ENCODE assay signal across 8 mouse cellular contexts in the genomic region with DNA sequence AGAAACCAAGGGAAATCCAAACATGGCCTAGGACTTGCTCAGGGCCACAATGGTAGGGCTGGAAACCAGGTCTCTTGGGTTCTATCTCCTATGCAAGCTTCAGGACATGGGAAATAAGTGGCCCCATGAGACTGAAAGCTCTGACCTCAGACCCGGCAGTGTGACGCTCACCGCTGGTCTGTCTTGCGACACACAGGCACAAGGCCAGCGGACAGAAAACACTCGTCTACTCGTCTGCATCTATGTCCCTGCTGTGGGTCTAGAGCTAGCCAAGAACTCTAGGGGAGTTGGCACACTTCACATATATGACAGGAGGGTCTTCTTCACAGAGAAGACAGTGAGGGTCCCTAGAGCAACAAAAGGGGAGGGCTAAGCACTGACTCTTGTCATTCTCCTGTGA. TPM values are rescaled to one million over a fixed set of nuclear protein-coding genes. Genes with fewer than 3 reads are reported as not detected.
A peak's percentile ranks its signal among the peaks of the same experiment; 100 is the strongest.
DNase-seq lines count a peak whose midpoint lies in the region; ATAC-seq and TF ChIP-seq lines count a peak whose summit lies in the region.

No protein-coding gene starts in this region.

- WGBS in liver, embryonic 11.5 days = 52% methylated on average over 7 of the region's 7 CpGs
- WGBS in heart, embryonic 10.5 days = 47% methylated on average over 7 of the region's 7 CpGs
- 16% methylated on average over 7 of the region's 7 CpGs for WGBS in liver, adult 2 months
- WGBS in midbrain, embryonic 16.5 days = 26% methylated on average over 7 of the region's 7 CpGs

- no peak for ATAC-seq in liver, embryonic 11.5 days (replicated peaks; ENCODE audit: low FRiP score)
- no peak for ATAC-seq in midbrain, embryonic 16.5 days

- H3K27me3 ChIP-seq in liver, embryonic 11.5 days (replicated peaks; ENCODE audit: control insufficient read depth, insufficient read depth, low read length) = no peaks in the 10 kb centered on the region
- H3K27me3 ChIP-seq in heart, embryonic 10.5 days (ENCODE audit: insufficient read depth, poor library complexity, severe bottlenecking) = no peaks in the 10 kb centered on the region
- no peaks in the 10 kb centered on the region for H3K27me3 ChIP-seq in liver, adult 2 months (ENCODE audit: control insufficient read depth, insufficient read depth, low read length)
- H3K27me3 ChIP-seq in midbrain, embryonic 16.5 days (ENCODE audit: control insufficient read depth, insufficient read depth, low read depth, low read length) = no peaks in the 10 kb centered on the region

- H3K4me3 ChIP-seq in liver, embryonic 11.5 days (ENCODE audit: low read depth, low read length) = no peak overlapping the region
- H3K4me3 ChIP-seq in heart, embryonic 10.5 days = 0 out of 2 replicates have a peak overlapping the region, but pooled peaks have one; percentile 1
- H3K4me3 ChIP-seq in liver, adult 2 months (ENCODE audit: insufficient read depth, low read depth, low read length) = no peak overlapping the region
- no peak overlapping the region for H3K4me3 ChIP-seq in midbrain, embryonic 16.5 days (ENCODE audit: low read depth, low read length)

- DNase-seq in liver = peak; percentile 41
- DNase-seq in liver, embryonic 11.5 days (ENCODE audit: low spot score) = no peak
- DNase-seq in heart, embryonic 10.5 days (ENCODE audit: low spot score) = no peak
- DNase-seq in liver, adult 2 months (ENCODE audit: extremely low read depth, low read depth, low spot score) = peak; percentile 86
- no peak for DNase-seq in spleen, postnatal 14 days (ENCODE audit: low spot score in 2 of 2)
- DNase-seq in right cerebral cortex, postnatal 36 days (ENCODE audit: low spot score in 2 of 2) = no peak
- no peak for DNase-seq in left cerebral cortex, postnatal 36 days (ENCODE audit: low spot score in 2 of 2)

- H3K4me2 ChIP-seq in liver, embryonic 11.5 days = no peak overlapping the region
- H3K4me2 ChIP-seq in midbrain, embryonic 16.5 days (ENCODE audit: low read length) = no peak overlapping the region

- peaks cover 55% of the 10 kb centered on the region for H3K79me2 ChIP-seq in liver, adult 2 months (ENCODE audit: control insufficient read depth, insufficient read depth, low read length)

- intact Hi-C loops in left cerebral cortex, postnatal 36 days (cut with DNase I) = no loop called here

- no peak overlapping the region for H3K27ac ChIP-seq in liver, embryonic 11.5 days (ENCODE audit: low read depth, low read length)
- H3K27ac ChIP-seq in heart, embryonic 10.5 days = peak overlapping the region; percentile 32; the same call in 1 of the 2 replicates
- H3K27ac ChIP-seq in liver, adult 2 months (replicated peaks; ENCODE audit: insufficient read depth, low read depth, low read length) = peak overlapping the region; percentile 83
- H3K27ac ChIP-seq in midbrain, embryonic 16.5 days (ENCODE audit: low read length) = peak overlapping the region; percentile 43; the same call in 1 of the 2 replicates

- TF ChIP-seq CTCF in liver, adult 2 months (IDR thresholded peaks at IDR 0.05; ENCODE audit: low read depth, low read length) = no peak

- TF ChIP-seq POLR2A in liver, adult 2 months (IDR thresholded peaks at IDR 0.05; ENCODE audit: extremely low read depth, insufficient read depth, low read length) = no peak

- H3K4me1 ChIP-seq in liver, embryonic 11.5 days (replicated peaks; ENCODE audit: control insufficient read depth, insufficient read depth, low read length) = peaks cover 82% of the 10 kb centered on the region
- H3K4me1 ChIP-seq in heart, embryonic 10.5 days = peaks cover 99% of the 10 kb centered on the region
- peaks cover 73% of the 10 kb centered on the region for H3K4me1 ChIP-seq in liver, adult 2 months (ENCODE audit: control insufficient read depth, insufficient read depth, low read length)
- H3K4me1 ChIP-seq in midbrain, embryonic 16.5 days (ENCODE audit: control insufficient read depth, insufficient read depth, low read length) = peaks cover 49% of the 10 kb centered on the region

- H3K36me3 ChIP-seq in liver, embryonic 11.5 days (ENCODE audit: control insufficient read depth, insufficient read depth, low read length) = no peaks in the 10 kb centered on the region
- H3K36me3 ChIP-seq in heart, embryonic 10.5 days = 0 out of 2 replicates have a peak, but pooled peaks cover 2% of the 10 kb centered on the region
- H3K36me3 ChIP-seq in liver, adult 2 months (ENCODE audit: control insufficient read depth, insufficient read depth, low read length) = no peaks in the 10 kb centered on the region
- no peaks in the 10 kb centered on the region for H3K36me3 ChIP-seq in midbrain, embryonic 16.5 days (ENCODE audit: control insufficient read depth, insufficient read depth, low read length)

- H3K9me3 ChIP-seq in liver, embryonic 11.5 days (ENCODE audit: control insufficient read depth, low read length) = no peaks in the 10 kb centered on the region
- no peaks in the 10 kb centered on the region for H3K9me3 ChIP-seq in heart, embryonic 10.5 days
- H3K9me3 ChIP-seq in midbrain, embryonic 16.5 days (replicated peaks; ENCODE audit: control insufficient read depth, low read length, poor library complexity, severe bottlenecking) = no peaks in the 10 kb centered on the region

- no peak overlapping the region for H3K9ac ChIP-seq in liver, embryonic 11.5 days (ENCODE audit: low read depth, low read length)
- peak overlapping the region; percentile 43; the same call in 1 of the 2 replicates for H3K9ac ChIP-seq in liver, adult 2 months (ENCODE audit: low read depth, low read length)
- H3K9ac ChIP-seq in midbrain, embryonic 16.5 days (ENCODE audit: low read depth, low read length) = peak overlapping the region; percentile 11; the same call in 1 of the 2 replicates

RNA-seq across cellular contexts. Expression of a gene that starts 10.7 kb away (rescaled TPM):
- polyA plus RNA-seq in liver, embryonic 11.5 days (2014; fragmentation: Nextera tagmentation; extraction: Ambion mirVana) = 26.9 and 30.1 TPM in 2 replicates
- polyA plus RNA-seq in heart, embryonic 10.5 days (2016; fragmentation: Nextera tagmentation; extraction: Ambion mirVana) = 59.2 and 60.3 TPM in 2 replicates
- 29.5 and 30.0 TPM in 2 replicates for total RNA-seq in liver, adult 2 months (2014; rRNA removed)
- polyA plus RNA-seq in liver, adult 2 months (2012; rRNA removed) = 45.1 and 45.4 TPM in 2 replicates
- 12.6 and 14.9 TPM in 2 replicates for polyA plus RNA-seq in midbrain, embryonic 16.5 days (2015; fragmentation: Nextera tagmentation; extraction: Ambion mirVana)
- 10 to 100 TPM; 26.3 to 30.7 TPM for total RNA-seq in left cerebral cortex, postnatal 36 days (2021)

RNA-seq across cellular contexts. Expression of a gene that starts 51.2 kb away (rescaled TPM):
- polyA plus RNA-seq in liver, embryonic 11.5 days (2014; fragmentation: Nextera tagmentation; extraction: Ambion mirVana) = 11.7 and 16.2 TPM in 2 replicates
- polyA plus RNA-seq in heart, embryonic 10.5 days (2016; fragmentation: Nextera tagmentation; extraction: Ambion mirVana) = 3.1 and 3.9 TPM in 2 replicates
- 0.87 and 1.3 TPM in 2 replicates for total RNA-seq in liver, adult 2 months (2014; rRNA removed)
- 0.50 and 0.73 TPM in 2 replicates for polyA plus RNA-seq in liver, adult 2 months (2012; rRNA removed)
- 14.1 and 17.4 TPM in 2 replicates for polyA plus RNA-seq in midbrain, embryonic 16.5 days (2015; fragmentation: Nextera tagmentation; extraction: Ambion mirVana)
- total RNA-seq in left cerebral cortex, postnatal 36 days (2021) = 10 to 100 TPM in 1 of 2 experiments, 1 to 10 TPM in 1; 8.1 to 14.0 TPM

Comparison
In these comparisons a context has a peak if more than half of its experiments do, and no peak if none do; other contexts are left out.
1. DNase-seq: peak in liver (single experiment) and liver, adult 2 months (single experiment); none in liver, embryonic 11.5 days (single experiment), heart, embryonic 10.5 days (single experiment), spleen, postnatal 14 days (0 of 2), right cerebral cortex, postnatal 36 days (0 of 2) and left cerebral cortex, postnatal 36 days (0 of 2).